Mouse (Mus musculus) heart, embryonic 16.5 days (tissue): ENCODE results near the gene Gm28051. TPM values are rescaled to one million over a fixed set of nuclear protein-coding genes. Genes with fewer than 3 reads are reported as not detected.

Experiments used
- ATAC-seq: fragments of 200-750 bp; cut with Nextera tagmentation; replicated peaks from 2 replicates; pipeline ENCODE4 v1.8.0; 2017; ENCODE audit warnings: moderate number of reproducible peaks; ENCODE audit not compliant: insufficient read depth, low FRiP score; ENCODE audit errors: extremely low read depth
- H3K27ac ChIP-seq: fragments of 300-500 bp; sonication (generic); 2 replicates; pipeline ENCODE4 v1.5.1; 2014; ENCODE audit warnings: mild to moderate bottlenecking, low read length, control low read depth, moderate library complexity
- H3K27me3 ChIP-seq: fragments of 300-500 bp; sonication (generic); 2 replicates; pipeline ENCODE4 v1.6.1; 2014; ENCODE audit warnings: low read length, mixed read lengths; ENCODE audit not compliant: control insufficient read depth, insufficient read depth
- H3K36me3 ChIP-seq: fragments of 300-500 bp; sonication (generic); 2 replicates; pipeline ENCODE4 v1.6.1; 2014; ENCODE audit not compliant: control insufficient read depth, insufficient read depth
- H3K4me1 ChIP-seq: fragments of 300-500 bp; sonication (generic); 2 replicates; pipeline ENCODE4 v1.6.1; 2014; ENCODE audit warnings: low read length, mixed read lengths; ENCODE audit not compliant: control insufficient read depth, insufficient read depth
- H3K4me2 ChIP-seq: fragments of 300-500 bp; sonication (generic); 2 replicates; pipeline ENCODE4 v1.6.1; 2014; ENCODE audit warnings: low read depth, mild to moderate bottlenecking, control low read depth, low read length
- H3K4me3 ChIP-seq: fragments of 300-500 bp; sonication (generic); 2 replicates; pipeline ENCODE4 v1.5.1; 2014; ENCODE audit warnings: mild to moderate bottlenecking, control low read depth, low read length
- H3K9ac ChIP-seq: fragments of 300-500 bp; sonication (generic); 2 replicates; pipeline ENCODE4 v1.6.1; 2014; ENCODE audit warnings: low read length, control low read depth
- H3K9me3 ChIP-seq: fragments of 300-500 bp; sonication (generic); replicated peaks from 2 replicates; pipeline ENCODE4 v1.6.1; 2016; ENCODE audit warnings: low read length; ENCODE audit not compliant: control insufficient read depth
- WGBS: fragments of 180-500 bp; shearing (Covaris S2); extraction: QIAGEN DNeasy Blood & Tissue Kit; methylation state at CpG from one replicate; pipeline ENCODE4 v1.1.7; 2014; 5-methylcytosine and 5-hydroxymethylcytosine counted together
- polyA plus RNA-seq: library from polyadenylated mRNA; unstranded; fragments of >200 nt; fragmentation: Nextera tagmentation; extraction: Ambion mirVana; gene quantifications from 2 replicates; pipeline ENCODE4 v1.2.1, GENCODE M21; 2015

The Gm28051 gene
- polyA plus RNA-seq, 1 experiment from 2014 or later: not detected

GRCm38 (mm10) chr12:102730798-102731619, 26.6 kb downstream of the Gm28051 start:
- 40% methylated on average over 16 of the region's 16 CpGs for WGBS
- H3K27ac ChIP-seq: no peak overlapping the region
- no peak overlapping the region for H3K9ac ChIP-seq
- H3K4me3 ChIP-seq: no peak overlapping the region
- H3K9me3 ChIP-seq: no peaks in the 10 kb centered on the region
- no peaks in the 10 kb centered on the region for H3K27me3 ChIP-seq
- no peaks in the 10 kb centered on the region for H3K36me3 ChIP-seq
- H3K4me1 ChIP-seq: peaks cover 11% of the 10 kb centered on the region; the same call in 1 of the 2 replicates
- no peak for ATAC-seq
- peak overlapping the region; percentile 52 for H3K4me2 ChIP-seq

GRCm38 (mm10) chr12:102729855-102730797, 27.4 kb downstream of the Gm28051 start:
- Histone ChIP-seq H3K4me1 (peaks cover 11% of the 10 kb centered on the region; the same call in 1 of the 2 replicates), H3K9ac (no peak overlapping the region), H3K9me3 (no peaks in the 10 kb centered on the region), H3K4me2 (peak overlapping the region; percentile 52), H3K27me3 (no peaks in the 10 kb centered on the region), H3K4me3 (no peak overlapping the region), H3K27ac (no peak overlapping the region), H3K36me3 (no peaks in the 10 kb centered on the region)
- ATAC-seq: peak; percentile 83
- 38% methylated on average over 26 of the region's 26 CpGs for WGBS

GRCm38 (mm10) chr12:102725761-102726175, 31.8 kb downstream of the Gm28051 start:
- 68% methylated on average over 7 of the region's 7 CpGs for WGBS
- ATAC-seq: no peak
- Histone ChIP-seq H3K4me1 (peaks cover 9% of the 10 kb centered on the region; the same call in 1 of the 2 replicates), H3K9me3 (no peaks in the 10 kb centered on the region), H3K36me3 (no peaks in the 10 kb centered on the region), H3K9ac (no peak overlapping the region), H3K27me3 (no peaks in the 10 kb centered on the region), H3K4me2 (no peak overlapping the region), H3K4me3 (no peak overlapping the region), H3K27ac (no peak overlapping the region)

- Histone ChIP-seq H3K4me1 (peaks cover 4% of the 10 kb centered on the region; the same call in 1 of the 2 replicates), H3K9ac (no peak overlapping the region), H3K27ac (no peak overlapping the region), H3K36me3 (no peaks in the 10 kb centered on the region), H3K9me3 (no peaks in the 10 kb centered on the region), H3K4me2 (no peak overlapping the region), H3K27me3 (no peaks in the 10 kb centered on the region), H3K4me3 (no peak overlapping the region)
- WGBS: 89% methylated on average over 6 of the region's 6 CpGs
- no peak for ATAC-seq
Measured at GRCm38 (mm10) chr12:102725146-102725545, 32.4 kb downstream of the Gm28051 start.

GRCm38 (mm10) chr12:102723861-102724260, 33.7 kb downstream of the Gm28051 start:
- H3K4me1 ChIP-seq: 0 out of 2 replicates have a peak, but pooled peaks cover 2% of the 10 kb centered on the region
- no peak overlapping the region for H3K9ac ChIP-seq
- no peak for ATAC-seq
- H3K27me3 ChIP-seq: no peaks in the 10 kb centered on the region
- no peaks in the 10 kb centered on the region for H3K9me3 ChIP-seq
- H3K36me3 ChIP-seq: no peaks in the 10 kb centered on the region
- no peak overlapping the region for H3K27ac ChIP-seq
- peak overlapping the region; percentile 6; the same call in 1 of the 2 replicates for H3K4me2 ChIP-seq
- no peak overlapping the region for H3K4me3 ChIP-seq
- 39% methylated on average over 6 of the region's 6 CpGs for WGBS

- H3K4me3 ChIP-seq: no peak overlapping the region
- WGBS: 84% methylated on average over 8 of the region's 8 CpGs
Measured at GRCm38 (mm10) chr12:102722966-102723365, 34.6 kb downstream of the Gm28051 start.

GRCm38 (mm10) chr12:102722451-102722850, 35.1 kb downstream of the Gm28051 start:
- ATAC-seq: peak; percentile 33; the same call in 1 of the 2 replicates
- WGBS: 57% methylated on average over 11 of the region's 11 CpGs
- H3K4me3 ChIP-seq: no peak overlapping the region
- 0 out of 2 replicates have a peak, but pooled peaks cover 2% of the 10 kb centered on the region for H3K4me1 ChIP-seq
- H3K4me2 ChIP-seq: no peak overlapping the region
- no peaks in the 10 kb centered on the region for H3K9me3 ChIP-seq
- no peaks in the 10 kb centered on the region for H3K27me3 ChIP-seq
- no peak overlapping the region for H3K27ac ChIP-seq
- no peak overlapping the region for H3K9ac ChIP-seq
- no peaks in the 10 kb centered on the region for H3K36me3 ChIP-seq

More at GRCm38 (mm10) chr12:102722966-102723365, 34.6 kb downstream of the Gm28051 start:
- H3K9ac ChIP-seq: no peak overlapping the region
- 0 out of 2 replicates have a peak, but pooled peaks cover 2% of the 10 kb centered on the region for H3K4me1 ChIP-seq
- no peak for ATAC-seq
- H3K36me3 ChIP-seq: no peaks in the 10 kb centered on the region
- no peaks in the 10 kb centered on the region for H3K27me3 ChIP-seq
- no peaks in the 10 kb centered on the region for H3K9me3 ChIP-seq
- no peak overlapping the region for H3K27ac ChIP-seq
- no peak overlapping the region for H3K4me2 ChIP-seq

GRCm38 (mm10) chr12:102719552-102720315, 37.8 kb downstream of the Gm28051 start:
- 27% methylated on average over 13 of the region's 13 CpGs for WGBS
- Histone ChIP-seq H3K4me1 (0 out of 2 replicates have a peak, but pooled peaks cover 2% of the 10 kb centered on the region), H3K27ac (no peak overlapping the region), H3K36me3 (no peaks in the 10 kb centered on the region), H3K4me3 (no peak overlapping the region), H3K9me3 (no peaks in the 10 kb centered on the region), H3K27me3 (no peaks in the 10 kb centered on the region), H3K4me2 (peak overlapping the region; percentile 36; the same call in 1 of the 2 replicates), H3K9ac (no peak overlapping the region)
- ATAC-seq: peak; percentile 53; the same call in 1 of the 2 replicates
